Mouse (Mus musculus): ENCODE data around the gene Gabra2. TPM values are rescaled to one million over a fixed set of nuclear protein-coding genes. Genes with fewer than 3 reads are reported as not detected.

Gabra2 gene
- total RNA-seq, 2 experiments from 2014 or later: 68.7 to 98.3 TPM

DNA sequence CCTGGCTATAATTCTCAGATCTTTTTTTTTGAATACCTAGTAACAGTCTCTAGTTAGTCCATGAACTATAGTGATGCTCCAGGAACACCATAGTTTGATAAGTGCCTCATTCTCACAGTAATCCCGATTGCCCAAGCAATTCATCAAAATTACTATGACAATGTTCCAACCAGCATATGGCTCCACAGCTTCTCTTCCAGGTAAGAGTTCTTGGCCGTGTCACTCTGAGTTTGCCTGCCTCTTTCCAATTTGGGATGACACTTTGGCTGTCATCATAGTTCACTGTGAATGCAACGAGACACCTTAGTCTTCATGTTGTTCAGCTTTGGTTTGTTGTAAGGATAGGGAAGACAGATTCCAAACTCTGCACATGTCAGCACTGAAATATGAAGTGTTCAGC, 104.8 kb downstream of the Gabra2 start:
- intact Hi-C loops (cut with DNase I): no loop called here

More for the DNA sequence above, 104.8 kb downstream of the Gabra2 start:
- no peak for DNase-seq (ENCODE audit: low spot score in 2 of 2)

Measured in left cerebral cortex, postnatal 36 days (tissue).